Mouse (Mus musculus) stomach, postnatal 0 days (tissue): ENCODE data around the gene Ssbp1.

ENCODE experiments used
- CTCF ChIP-seq: IDR thresholded peaks from 2 replicates; pipeline ENCODE4 v1.5.1; 2016; ENCODE audit warnings: antibody characterized with exemption, low read depth, mild to moderate bottlenecking, moderate library complexity
- EP300 ChIP-seq: optimal IDR thresholded peaks from 2 replicates; pipeline ENCODE3; 2016; ENCODE audit warnings: antibody characterized with exemption

- TF ChIP-seq CTCF, result no peak
- TF ChIP-seq EP300, result no peak
These were observed 35.1 kb upstream of the Ssbp1 start, which contains the start of gene E330009J07Rik for GRCm38 (mm10) chr6:40436047-40436483.
